Mouse (Mus musculus) adrenal gland, adult 2 months (tissue): ENCODE results near the gene Nfkb1. TPM values are rescaled to one million over a fixed set of nuclear protein-coding genes. Genes with fewer than 3 reads are reported as not detected.

Experiments
- DNase-seq: peaks from one replicate; pipeline ENCODE4 v3.0.0; 2021
- polyA plus RNA-seq: library from polyadenylated mRNA; depleted of rRNA; stranded (reverse); fragments of >200 nt; gene quantifications from 2 replicates; pipeline ENCODE4 v1.2.3, GENCODE M21; 2012
- total RNA-seq, 2 experiments: library from RNA; stranded (reverse); gene quantifications; 2 replicates each; pipeline ENCODE4 v1.2.3; 2021

The Nfkb1 gene
- total and polyA plus RNA-seq, 3 experiments = 44.2 to 58.1 (median 55.6) TPM

GRCm38 (mm10) chr3:135702658-135703057 lies 11.3 kb upstream of the Nfkb1 start:
- no peak for DNase-seq

- DNase-seq = no peak
These were observed 8.3 kb upstream of the Nfkb1 start for GRCm38 (mm10) chr3:135699523-135700264.

- DNase-seq = no peak
These were observed 7.2 kb upstream of the Nfkb1 start for GRCm38 (mm10) chr3:135698466-135698975.

- DNase-seq = no peak
These were observed 4.9 kb upstream of the Nfkb1 start for GRCm38 (mm10) chr3:135696262-135696661.

- peak; percentile 75 for DNase-seq
These were observed 1.7 kb upstream of the Nfkb1 start for GRCm38 (mm10) chr3:135692999-135693398.

- DNase-seq = peak; percentile 79
These were observed 668 bp downstream of the Nfkb1 start for GRCm38 (mm10) chr3:135690568-135691190.

- DNase-seq = no peak
These were observed 1.4 kb downstream of the Nfkb1 start for GRCm38 (mm10) chr3:135689773-135690567.

GRCm38 (mm10) chr3:135688970-135689772 lies 2.2 kb downstream of the Nfkb1 start:
- peak; percentile 38 for DNase-seq

GRCm38 (mm10) chr3:135687965-135688364 lies 3.4 kb downstream of the Nfkb1 start:
- no peak for DNase-seq

- DNase-seq = no peak
These were observed 4.9 kb downstream of the Nfkb1 start for GRCm38 (mm10) chr3:135686419-135686818.

- no peak for DNase-seq
These were observed 8.1 kb downstream of the Nfkb1 start for GRCm38 (mm10) chr3:135683275-135683674.

- DNase-seq = no peak
These were observed 9.1 kb downstream of the Nfkb1 start for GRCm38 (mm10) chr3:135682240-135682639.

GRCm38 (mm10) chr3:135681272-135681783 lies 10.0 kb downstream of the Nfkb1 start:
- no peak for DNase-seq

- peak; percentile 72 for DNase-seq
These were observed 11.0 kb downstream of the Nfkb1 start for GRCm38 (mm10) chr3:135680213-135680843.

GRCm38 (mm10) chr3:135677064-135677463 lies 14.3 kb downstream of the Nfkb1 start:
- DNase-seq = no peak

- no peak for DNase-seq
These were observed 15.0 kb downstream of the Nfkb1 start for GRCm38 (mm10) chr3:135676364-135676763.

GRCm38 (mm10) chr3:135675480-135675879 lies 15.9 kb downstream of the Nfkb1 start:
- no peak for DNase-seq

GRCm38 (mm10) chr3:135674716-135675392 lies 16.5 kb downstream of the Nfkb1 start:
- DNase-seq = peak; percentile 54

GRCm38 (mm10) chr3:135673695-135674094 lies 17.7 kb downstream of the Nfkb1 start:
- DNase-seq = no peak

GRCm38 (mm10) chr3:135673041-135673440 lies 18.3 kb downstream of the Nfkb1 start:
- no peak for DNase-seq
